Comparison of ENCODE assay signal across 18 mouse cellular contexts in genomic region chr14:67158867-67159266, GRCm38 (mm10).
A peak's percentile ranks its signal among the peaks of the same experiment; 100 is the strongest.
DNase-seq lines count a peak whose midpoint lies in the region; ATAC-seq and TF ChIP-seq lines count a peak whose summit lies in the region.
"Had no signal": no experiment of that assay in that cellular context is flagged by ENCODE, and none has a peak within 500 bp of the region (broad histone marks: within the 10 kb centered on the region; RNA-seq: fewer than 3 reads in every experiment).

No protein-coding gene starts in this region.

- peak; percentile 95 for ATAC-seq in intestine, postnatal 0 days
- ATAC-seq in stomach, embryonic 14.5 days (ENCODE audit: insufficient number of reproducible peaks, insufficient read depth, low FRiP score, low read depth), result peak; percentile 75; the same call in 1 of the 2 replicates
- ATAC-seq: forebrain, embryonic 15.5 days had no signal

- H3K36me3 ChIP-seq in intestine, postnatal 0 days (ENCODE audit: control insufficient read depth, insufficient read depth), result no peaks in the 10 kb centered on the region
- H3K36me3 ChIP-seq in stomach, embryonic 14.5 days (ENCODE audit: control insufficient read depth, insufficient read depth, low read length), result no peaks in the 10 kb centered on the region
- H3K36me3 ChIP-seq: embryonic facial prominence, embryonic 12.5 days; forebrain, embryonic 15.5 days had no signal

- no peak overlapping the region for H3K4me2 ChIP-seq in intestine, postnatal 0 days (replicated peaks; ENCODE audit: low read depth)
- H3K4me2 ChIP-seq in stomach, embryonic 14.5 days (replicated peaks; ENCODE audit: low read depth, low read length), result no peak overlapping the region
- H3K4me2 ChIP-seq: embryonic facial prominence, embryonic 12.5 days; forebrain, embryonic 15.5 days; heart, embryonic 11.5 days had no signal

- H3K4me3 ChIP-seq in intestine, postnatal 0 days (ENCODE audit: low read depth, low read length), result no peak overlapping the region
- H3K4me3 ChIP-seq in stomach, embryonic 14.5 days (ENCODE audit: low read depth, low read length), result no peak overlapping the region
- H3K4me3 ChIP-seq: embryonic facial prominence, embryonic 12.5 days; forebrain, embryonic 15.5 days; heart, adult 2 months had no signal

- peak; percentile 50 for DNase-seq in urinary bladder, postnatal 14 days (ENCODE audit: low spot score)
- no peak for DNase-seq in urinary bladder, adult 2 months (ENCODE audit: low spot score)
- peak; percentile 18 for DNase-seq in yolk sac, embryonic 10.5 days (ENCODE audit: low spot score)
- no peak for DNase-seq in cerebellum, adult 9-10 months
- no peak for DNase-seq in frontal cortex, postnatal 36 days (ENCODE audit: low spot score in 2 of 2)
- DNase-seq in T-cell, adult 2 months (ENCODE audit: low spot score), result no peak
- DNase-seq: adrenal gland, adult 8-10 months; adrenal gland, postnatal 36 days; cerebellum, adult 11 months; cerebellum, adult 8-10 months; cerebellum, postnatal 25 days; gastrocnemius, postnatal 10 days; heart, adult 2 months had no signal

- 0 out of 2 replicates have a peak, but pooled peaks cover 3% of the 10 kb centered on the region for H3K4me1 ChIP-seq in intestine, postnatal 0 days (replicated peaks; ENCODE audit: control insufficient read depth, insufficient read depth, low read length)
- H3K4me1 ChIP-seq in stomach, embryonic 14.5 days (ENCODE audit: control insufficient read depth, insufficient read depth, low read length), result no peaks in the 10 kb centered on the region
- H3K4me1 ChIP-seq: forebrain, embryonic 15.5 days had no signal

- no peak overlapping the region for H3K27ac ChIP-seq in intestine, postnatal 0 days (ENCODE audit: low read depth, low read length)
- H3K27ac ChIP-seq in stomach, embryonic 14.5 days (ENCODE audit: low read length), result no peak overlapping the region
- H3K27ac ChIP-seq: embryonic facial prominence, embryonic 12.5 days; forebrain, embryonic 15.5 days; heart, adult 2 months had no signal

- H3K27me3 ChIP-seq in intestine, postnatal 0 days (replicated peaks; ENCODE audit: control insufficient read depth, insufficient read depth, low read length), result no peaks in the 10 kb centered on the region
- no peaks in the 10 kb centered on the region for H3K27me3 ChIP-seq in stomach, embryonic 14.5 days (ENCODE audit: control insufficient read depth, insufficient read depth, low read length)
- H3K27me3 ChIP-seq: embryonic facial prominence, embryonic 12.5 days; forebrain, embryonic 15.5 days had no signal

- TF ChIP-seq CTCF in intestine, postnatal 0 days (IDR thresholded peaks at IDR 0.05; ENCODE audit: low read depth), result no peak

- no peak overlapping the region for H3K9ac ChIP-seq in intestine, postnatal 0 days (ENCODE audit: low read depth, low read length)
- H3K9ac ChIP-seq in stomach, embryonic 14.5 days (replicated peaks; ENCODE audit: low read depth, low read length), result no peak overlapping the region
- H3K9ac ChIP-seq: embryonic facial prominence, embryonic 12.5 days; forebrain, embryonic 15.5 days had no signal

- H3K9me3 ChIP-seq in intestine, postnatal 0 days (ENCODE audit: control insufficient read depth), result no peaks in the 10 kb centered on the region
- no peaks in the 10 kb centered on the region for H3K9me3 ChIP-seq in stomach, embryonic 14.5 days (ENCODE audit: control insufficient read depth, low read depth, low read length)
- H3K9me3 ChIP-seq: embryonic facial prominence, embryonic 12.5 days; forebrain, embryonic 15.5 days had no signal

- WGBS in intestine, postnatal 0 days, result 27% methylated on average over 9 of the region's 9 CpGs
- WGBS in stomach, embryonic 14.5 days, result 61% methylated on average over 9 of the region's 9 CpGs

Comparison
In these comparisons a context has a peak if more than half of its experiments do, and no peak if none do; other contexts are left out.
1. DNase-seq: peak in urinary bladder, postnatal 14 days (single experiment) and yolk sac, embryonic 10.5 days (single experiment); none in urinary bladder, adult 2 months (single experiment), cerebellum, adult 9-10 months (single experiment), frontal cortex, postnatal 36 days (0 of 2) and T-cell, adult 2 months (single experiment).